Mouse (Mus musculus) cerebellum, adult 8-10 months (tissue): ENCODE data around the gene Tpm4.

Source experiments
- DNase-seq: peaks from one replicate; pipeline ENCODE4 v3.0.0; 2022

The Tpm4 gene

DNA sequence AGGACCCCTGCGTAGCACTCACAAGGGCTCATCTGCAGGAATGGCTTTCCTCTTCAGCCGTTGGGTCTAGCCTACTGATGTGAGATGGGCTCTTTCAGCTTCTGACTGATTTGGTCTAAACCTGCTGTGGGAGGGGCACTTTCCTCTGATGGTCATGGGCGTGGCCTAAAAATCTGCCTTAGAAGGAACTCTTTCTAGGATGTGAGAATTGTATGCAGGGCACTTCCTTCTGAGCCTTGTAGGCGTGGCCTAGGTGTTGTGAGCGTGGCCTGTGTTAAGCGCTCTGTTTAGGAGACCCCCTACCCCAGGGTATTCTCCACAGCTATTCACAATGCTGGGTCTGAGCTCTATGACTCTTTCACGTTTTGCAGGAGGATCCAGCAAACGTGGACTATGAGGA lies 63.2 kb downstream of the Tpm4 start:
- DNase-seq: no peak
